Mouse (Mus musculus): ENCODE data around the gene Atp5g1.

DNA sequence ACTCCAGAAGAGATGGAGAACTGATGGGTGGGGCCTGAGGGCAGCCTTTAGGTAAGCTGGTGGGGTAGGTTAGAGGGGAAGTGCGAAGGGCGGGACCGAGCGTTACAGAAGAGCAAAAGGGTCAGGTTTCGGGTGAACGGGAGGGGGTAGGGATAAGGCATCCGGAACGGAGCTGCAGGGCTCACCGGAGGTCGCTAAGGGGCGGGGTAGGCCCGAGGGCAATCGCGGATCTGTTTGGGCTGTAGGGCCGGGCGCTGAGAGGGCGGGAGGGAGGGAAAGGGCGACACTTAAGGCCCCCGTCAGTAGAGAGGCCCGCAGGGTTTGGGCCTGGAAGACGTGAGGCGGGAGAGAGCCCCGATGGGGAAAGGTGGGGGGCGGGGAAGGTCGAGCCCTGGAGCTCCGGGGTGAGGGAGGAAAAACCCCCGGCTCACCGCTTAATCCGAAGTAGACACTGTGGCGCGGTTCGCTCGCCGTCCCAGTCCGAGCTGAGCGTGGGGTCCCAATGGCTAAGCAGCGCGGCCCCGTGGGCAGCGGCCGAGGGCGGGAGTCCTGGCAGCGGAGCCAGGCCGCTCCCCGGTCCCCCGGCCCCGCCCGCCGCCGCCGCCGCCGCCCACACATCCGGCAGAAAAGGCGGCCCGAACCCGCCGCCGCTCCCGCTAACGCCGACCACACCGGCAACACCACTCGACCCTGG is 10.8 kb downstream of the Atp5g1 start:
- TF ChIP-seq POLR2A (IDR thresholded peaks at IDR 0.05; ENCODE audit: control insufficient read depth, extremely low read depth, insufficient read depth, low read length, poor library complexity) (no peak), CTCF (IDR thresholded peaks at IDR 0.05; ENCODE audit: borderline replicate concordance, control insufficient read depth, extremely low read depth, insufficient read depth, low read length, poor library complexity) (no peak)
